Mouse (Mus musculus): Measurements from ENCODE around the gene Abhd17a. TPM values are rescaled to one million over a fixed set of nuclear protein-coding genes. Genes with fewer than 3 reads are reported as not detected.

Gene Abhd17a
- polyA plus RNA-seq, 1 experiment, result 175 TPM

- no peaks in the 10 kb centered on the region for H3K36me3 ChIP-seq (ENCODE audit: control insufficient read depth, insufficient read depth, low read length)
- peak overlapping the region; percentile 39 for H3K27ac ChIP-seq (ENCODE audit: insufficient read depth, low read depth, low read length)
- H3K4me1 ChIP-seq (ENCODE audit: control insufficient read depth, insufficient read depth, low read length), result no peaks in the 10 kb centered on the region; the same call in 1 of the 2 replicates
- no peak overlapping the region for H3K4me3 ChIP-seq (ENCODE audit: insufficient read depth, low read depth, low read length)
- H3K27me3 ChIP-seq (replicated peaks; ENCODE audit: control insufficient read depth, insufficient read depth, low read length), result no peaks in the 10 kb centered on the region
- 49% methylated on average over 9 of the region's 9 CpGs for WGBS
- DNase-seq, result peak; percentile 79
- TF ChIP-seq CTCF (conservative IDR thresholded peaks at IDR 0.05; ENCODE audit: insufficient read depth, insufficient read length, low read depth, low read length) (no peak), POLR2A (IDR thresholded peaks at IDR 0.05; ENCODE audit: low read depth, low read length) (no peak)
Observed at GRCm38 (mm10) chr10:80618181-80618580, 28.0 kb upstream of the Abhd17a start.

GRCm38 (mm10) chr10:80614351-80614750 lies 24.2 kb upstream of the Abhd17a start:
- Histone ChIP-seq H3K4me1 (ENCODE audit: control insufficient read depth, insufficient read depth, low read length) (no peaks in the 10 kb centered on the region), H3K27ac (ENCODE audit: insufficient read depth, low read depth, low read length) (no peak overlapping the region), H3K4me3 (ENCODE audit: insufficient read depth, low read depth, low read length) (no peak overlapping the region), H3K36me3 (ENCODE audit: control insufficient read depth, insufficient read depth, low read length) (no peaks in the 10 kb centered on the region), H3K27me3 (replicated peaks; ENCODE audit: control insufficient read depth, insufficient read depth, low read length) (no peaks in the 10 kb centered on the region)
- WGBS, result 74% methylated on average over 6 of the region's 6 CpGs
- TF ChIP-seq POLR2A (IDR thresholded peaks at IDR 0.05; ENCODE audit: low read depth, low read length), result no peak
- no peak for TF ChIP-seq CTCF (conservative IDR thresholded peaks at IDR 0.05; ENCODE audit: insufficient read depth, insufficient read length, low read depth, low read length)
- peak; percentile 44 for DNase-seq

GRCm38 (mm10) chr10:80613821-80614220 lies 23.7 kb upstream of the Abhd17a start:
- Histone ChIP-seq H3K27ac (ENCODE audit: insufficient read depth, low read depth, low read length) (0 out of 2 replicates have a peak overlapping the region, but pooled peaks have one; percentile 4), H3K27me3 (replicated peaks; ENCODE audit: control insufficient read depth, insufficient read depth, low read length) (no peaks in the 10 kb centered on the region), H3K4me1 (ENCODE audit: control insufficient read depth, insufficient read depth, low read length) (no peaks in the 10 kb centered on the region), H3K4me3 (ENCODE audit: insufficient read depth, low read depth, low read length) (no peak overlapping the region), H3K36me3 (ENCODE audit: control insufficient read depth, insufficient read depth, low read length) (no peaks in the 10 kb centered on the region)
- WGBS, result 72% methylated on average over 3 of the region's 3 CpGs
- no peak for TF ChIP-seq POLR2A (IDR thresholded peaks at IDR 0.05; ENCODE audit: low read depth, low read length)
- TF ChIP-seq CTCF (conservative IDR thresholded peaks at IDR 0.05; ENCODE audit: insufficient read depth, insufficient read length, low read depth, low read length), result 0 out of 2 replicates have a peak, but pooled peaks have one; percentile 24
- DNase-seq, result no peak

GRCm38 (mm10) chr10:80611905-80612304 lies 21.8 kb upstream of the Abhd17a start:
- TF ChIP-seq CTCF (conservative IDR thresholded peaks at IDR 0.05; ENCODE audit: insufficient read depth, insufficient read length, low read depth, low read length) (no peak), POLR2A (IDR thresholded peaks at IDR 0.05; ENCODE audit: low read depth, low read length) (no peak)
- 96% methylated on average over 3 of the region's 3 CpGs for WGBS
- no peaks in the 10 kb centered on the region for H3K4me1 ChIP-seq (ENCODE audit: control insufficient read depth, insufficient read depth, low read length)
- no peak for DNase-seq
- H3K36me3 ChIP-seq (ENCODE audit: control insufficient read depth, insufficient read depth, low read length), result no peaks in the 10 kb centered on the region
- no peaks in the 10 kb centered on the region for H3K27me3 ChIP-seq (replicated peaks; ENCODE audit: control insufficient read depth, insufficient read depth, low read length)
- H3K27ac ChIP-seq (ENCODE audit: insufficient read depth, low read depth, low read length), result no peak overlapping the region
- H3K4me3 ChIP-seq (ENCODE audit: insufficient read depth, low read depth, low read length), result no peak overlapping the region

- Histone ChIP-seq H3K27me3 (replicated peaks; ENCODE audit: control insufficient read depth, insufficient read depth, low read length) (no peaks in the 10 kb centered on the region), H3K36me3 (ENCODE audit: control insufficient read depth, insufficient read depth, low read length) (no peaks in the 10 kb centered on the region), H3K4me3 (ENCODE audit: insufficient read depth, low read depth, low read length) (no peak overlapping the region), H3K27ac (ENCODE audit: insufficient read depth, low read depth, low read length) (no peak overlapping the region), H3K4me1 (ENCODE audit: control insufficient read depth, insufficient read depth, low read length) (no peaks in the 10 kb centered on the region)
- 46% methylated on average over 4 of the region's 4 CpGs for WGBS
- DNase-seq, result peak; percentile 60
- TF ChIP-seq CTCF (conservative IDR thresholded peaks at IDR 0.05; ENCODE audit: insufficient read depth, insufficient read length, low read depth, low read length) (peak; percentile 80), POLR2A (IDR thresholded peaks at IDR 0.05; ENCODE audit: low read depth, low read length) (no peak)
Observed at GRCm38 (mm10) chr10:80611024-80611423, 20.9 kb upstream of the Abhd17a start.

- Histone ChIP-seq H3K36me3 (ENCODE audit: control insufficient read depth, insufficient read depth, low read length) (no peaks in the 10 kb centered on the region), H3K4me3 (ENCODE audit: insufficient read depth, low read depth, low read length) (no peak overlapping the region), H3K4me1 (ENCODE audit: control insufficient read depth, insufficient read depth, low read length) (no peaks in the 10 kb centered on the region), H3K27me3 (replicated peaks; ENCODE audit: control insufficient read depth, insufficient read depth, low read length) (no peaks in the 10 kb centered on the region), H3K27ac (ENCODE audit: insufficient read depth, low read depth, low read length) (no peak overlapping the region)
- DNase-seq, result no peak
- 92% methylated on average over 9 of the region's 9 CpGs for WGBS
- TF ChIP-seq POLR2A (IDR thresholded peaks at IDR 0.05; ENCODE audit: low read depth, low read length), result no peak
- no peak for TF ChIP-seq CTCF (conservative IDR thresholded peaks at IDR 0.05; ENCODE audit: insufficient read depth, insufficient read length, low read depth, low read length)
Observed at GRCm38 (mm10) chr10:80610116-80610785, 20.1 kb upstream of the Abhd17a start.

GRCm38 (mm10) chr10:80609269-80609924 lies 19.3 kb upstream of the Abhd17a start:
- Histone ChIP-seq H3K27me3 (replicated peaks; ENCODE audit: control insufficient read depth, insufficient read depth, low read length) (no peaks in the 10 kb centered on the region), H3K36me3 (ENCODE audit: control insufficient read depth, insufficient read depth, low read length) (no peaks in the 10 kb centered on the region), H3K27ac (ENCODE audit: insufficient read depth, low read depth, low read length) (no peak overlapping the region), H3K4me1 (ENCODE audit: control insufficient read depth, insufficient read depth, low read length) (no peaks in the 10 kb centered on the region), H3K4me3 (ENCODE audit: insufficient read depth, low read depth, low read length) (no peak overlapping the region)
- DNase-seq, result no peak
- TF ChIP-seq CTCF (conservative IDR thresholded peaks at IDR 0.05; ENCODE audit: insufficient read depth, insufficient read length, low read depth, low read length), result no peak
- TF ChIP-seq POLR2A (IDR thresholded peaks at IDR 0.05; ENCODE audit: low read depth, low read length), result no peak
- WGBS, result 87% methylated on average over 10 of the region's 10 CpGs

Data from kidney, adult 2 months (tissue).